Mouse (Mus musculus) neural tube, embryonic 11.5 days (tissue): Measurements from ENCODE around the gene Mtfp1. TPM values are rescaled to one million over a fixed set of nuclear protein-coding genes. Genes with fewer than 3 reads are reported as not detected.

Experiments
- ATAC-seq: fragments of 200-750 bp; cut with Nextera tagmentation; 2 replicates; pipeline ENCODE4 v1.8.0; 2017; ENCODE audit warnings: moderate number of reproducible peaks, mild to moderate bottlenecking, moderate TSS enrichment, moderate library complexity; ENCODE audit not compliant: insufficient read depth, low FRiP score, low TSS enrichment
- DNase-seq: peaks from one replicate; pipeline ENCODE4 v3.0.0-alpha.2; 2015; ENCODE audit warnings: low spot score
- H3K27ac ChIP-seq: fragments of 300-500 bp; sonication (generic); 2 replicates; pipeline ENCODE4 v1.5.1; 2014; ENCODE audit warnings: low read depth, mild to moderate bottlenecking, low read length
- H3K27me3 ChIP-seq: fragments of 300-500 bp; sonication (generic); 2 replicates; pipeline ENCODE4 v1.6.1; 2014; ENCODE audit warnings: mild to moderate bottlenecking, low read length, mixed read lengths; ENCODE audit not compliant: control insufficient read depth, insufficient read depth
- H3K36me3 ChIP-seq: fragments of 300-500 bp; sonication (generic); 2 replicates; pipeline ENCODE4 v1.6.1; 2014; ENCODE audit warnings: mild to moderate bottlenecking, low read length, moderate library complexity, mixed read lengths; ENCODE audit not compliant: control insufficient read depth, insufficient read depth
- H3K4me1 ChIP-seq: fragments of 300-500 bp; sonication (generic); 2 replicates; pipeline ENCODE4 v1.6.1; 2014; ENCODE audit warnings: low read length, mixed read lengths; ENCODE audit not compliant: control insufficient read depth, insufficient read depth
- H3K4me2 ChIP-seq: fragments of 300-500 bp; sonication (generic); 2 replicates; pipeline ENCODE4 v1.6.1; 2014; ENCODE audit warnings: low read depth, mild to moderate bottlenecking, moderate library complexity
- H3K4me3 ChIP-seq: fragments of 300-500 bp; sonication (generic); 2 replicates; pipeline ENCODE4 v1.5.1; 2014; ENCODE audit warnings: low read depth, low read length
- H3K9ac ChIP-seq: fragments of 300-500 bp; sonication (generic); 2 replicates; pipeline ENCODE4 v1.6.1; 2014; ENCODE audit warnings: mild to moderate bottlenecking, low read length
- H3K9me3 ChIP-seq: fragments of 300-500 bp; sonication (generic); 2 replicates; pipeline ENCODE4 v1.6.1; 2016; ENCODE audit warnings: low read length; ENCODE audit not compliant: control insufficient read depth
- WGBS: fragments of 180-500 bp; shearing (Covaris S2); extraction: QIAGEN DNeasy Blood & Tissue Kit; methylation state at CpG from one replicate; pipeline ENCODE4 v1.1.7; 2014; 5-methylcytosine and 5-hydroxymethylcytosine counted together
- polyA plus RNA-seq: library from polyadenylated mRNA; unstranded; fragments of >200 nt; fragmentation: Nextera tagmentation; extraction: Ambion mirVana; gene quantifications from 2 replicates; pipeline ENCODE4 v1.2.1, GENCODE M21; 2014

The Mtfp1 gene
- 5.9 and 6.7 TPM in 2 replicates for polyA plus RNA-seq

DNA sequence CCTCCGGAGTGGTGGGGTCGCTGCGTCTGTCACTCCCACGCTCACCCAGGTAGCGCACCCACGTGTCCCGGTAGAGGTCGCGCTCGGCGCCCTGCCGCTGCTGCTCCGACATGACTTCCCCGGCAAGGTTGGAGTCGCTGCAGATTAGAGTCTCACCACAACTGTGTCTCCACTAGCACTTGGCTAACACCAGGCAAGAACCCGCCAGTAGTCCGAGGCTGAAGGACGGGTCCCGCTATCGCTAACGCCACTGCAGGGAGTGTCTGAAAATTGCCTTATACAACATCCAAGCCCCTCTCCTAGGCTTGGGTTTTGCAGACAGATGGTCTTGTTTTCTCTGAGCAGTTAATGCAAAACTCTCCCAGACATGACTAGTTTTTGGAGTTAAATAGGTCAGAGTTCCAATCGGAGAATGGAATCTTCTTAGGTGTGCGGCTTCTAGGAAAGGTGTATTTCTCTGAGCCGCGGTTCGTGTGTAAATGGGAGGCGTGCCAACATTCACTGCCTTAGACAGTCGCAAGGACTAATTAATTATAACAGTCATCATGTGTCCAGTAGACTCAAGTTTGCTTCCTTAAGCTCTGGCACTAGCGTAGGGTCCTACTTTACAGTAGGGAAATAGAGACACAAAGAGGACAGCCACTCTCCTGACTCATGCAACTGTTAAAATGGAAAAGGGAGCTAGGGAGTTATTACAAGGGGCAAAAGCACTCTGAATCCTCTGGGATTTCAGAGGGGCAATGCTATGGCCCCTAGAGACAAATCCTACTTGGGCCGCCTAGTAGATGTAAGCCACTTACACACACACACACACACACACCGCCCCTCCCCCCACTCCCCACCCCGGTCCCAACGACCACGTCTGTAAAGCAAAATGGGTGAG is at the start of gene Mtfp1:
Gene Mtfp1 (minus strand): TSS at position 275 of the 883 bp plus-strand sequence.
- DNase-seq, result peak; percentile 65
- H3K4me3 ChIP-seq, result peak within 1 kb of the TSS; percentile 52
- H3K4me1 ChIP-seq, result peaks cover 13% of the 10 kb centered on the region
- no peak for ATAC-seq
- WGBS, result 9% methylated on average over 33 of the region's 34 CpGs
- peak within 1 kb of the TSS; percentile 85 for H3K4me2 ChIP-seq
- no peaks in the 10 kb centered on the region for H3K9me3 ChIP-seq
- peak within 1 kb of the TSS; percentile 42 for H3K9ac ChIP-seq
- peaks cover 2% of the 10 kb centered on the region; the same call in 1 of the 2 replicates for H3K36me3 ChIP-seq
- H3K27ac ChIP-seq, result peak within 1 kb of the TSS; percentile 51; the same call in 1 of the 2 replicates
- H3K27me3 ChIP-seq, result no peaks in the 10 kb centered on the region

DNA sequence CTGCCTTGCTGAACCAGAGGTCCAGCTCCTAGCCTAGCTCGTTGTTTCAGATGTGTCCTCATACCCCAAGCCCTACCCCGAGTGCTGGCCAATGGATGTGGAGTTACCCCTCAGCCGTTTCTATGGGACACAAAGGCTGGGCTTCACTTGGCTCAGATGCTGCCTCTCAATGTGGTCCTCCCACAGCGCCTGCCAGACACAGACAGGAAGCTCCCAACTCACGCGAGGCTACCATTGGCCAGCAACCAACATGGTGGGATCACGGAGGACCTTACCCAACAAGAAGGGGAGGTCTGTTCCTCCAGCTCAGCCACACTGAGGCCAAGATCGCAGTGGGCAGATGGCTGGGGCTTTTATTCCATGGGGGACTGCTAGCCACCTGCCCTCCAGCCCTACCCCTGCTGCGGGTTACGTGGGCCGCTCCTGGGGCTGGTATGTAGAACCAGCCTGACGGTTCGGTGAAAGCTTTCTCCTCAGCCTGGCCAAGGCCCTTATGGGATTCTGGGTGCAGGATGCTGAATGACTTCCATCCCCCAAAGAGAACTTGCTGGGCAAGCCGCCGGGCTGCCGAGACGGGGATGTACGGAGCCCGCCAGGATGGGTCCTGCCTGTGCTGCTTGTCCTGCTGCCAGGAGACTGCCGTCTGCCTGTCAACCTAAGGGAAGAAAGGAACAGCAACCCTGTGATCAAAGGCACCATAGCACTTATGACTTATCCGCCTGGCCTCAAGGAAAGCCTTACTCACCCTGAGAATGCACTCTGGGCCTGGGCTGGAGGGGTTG is 48.2 kb upstream of the Mtfp1 start:
- Histone ChIP-seq H3K27ac (no peak overlapping the region), H3K9me3 (no peaks in the 10 kb centered on the region), H3K9ac (no peak overlapping the region), H3K27me3 (no peaks in the 10 kb centered on the region), H3K4me1 (no peaks in the 10 kb centered on the region), H3K4me2 (no peak overlapping the region), H3K4me3 (no peak overlapping the region), H3K36me3 (peaks cover 9% of the 10 kb centered on the region)
- ATAC-seq (no peak), DNase-seq (no peak)
- WGBS, result 92% methylated on average over 21 of the region's 21 CpGs

DNA sequence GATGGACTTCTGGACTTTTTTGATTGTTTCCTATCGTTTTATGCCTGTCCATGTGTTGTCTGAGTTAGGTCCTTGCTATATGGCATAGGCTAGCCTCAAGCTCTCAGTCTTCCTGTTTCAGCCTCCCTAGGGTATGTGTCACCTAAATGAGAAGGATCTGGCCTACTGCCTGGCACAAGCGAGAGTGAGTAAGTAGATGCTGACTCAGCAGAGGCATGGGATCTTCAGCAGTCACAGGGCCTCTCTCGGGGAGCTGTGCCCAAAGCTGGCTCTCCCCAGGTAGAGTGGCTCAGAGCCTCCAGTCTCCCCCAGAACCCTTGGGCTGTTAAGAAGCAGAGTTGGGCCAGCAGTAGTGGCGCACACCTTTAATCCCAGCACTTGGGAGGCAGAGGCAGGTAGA is 47.1 kb upstream of the Mtfp1 start:
- ATAC-seq (no peak), DNase-seq (no peak)
- no peaks in the 10 kb centered on the region for H3K27me3 ChIP-seq
- H3K9ac ChIP-seq, result no peak overlapping the region
- no peaks in the 10 kb centered on the region for H3K4me1 ChIP-seq
- no peak overlapping the region for H3K4me3 ChIP-seq
- no peaks in the 10 kb centered on the region for H3K9me3 ChIP-seq
- H3K4me2 ChIP-seq, result no peak overlapping the region
- H3K27ac ChIP-seq, result no peak overlapping the region
- 88% methylated on average over 4 of the region's 4 CpGs for WGBS
- peaks cover 11% of the 10 kb centered on the region for H3K36me3 ChIP-seq

DNA sequence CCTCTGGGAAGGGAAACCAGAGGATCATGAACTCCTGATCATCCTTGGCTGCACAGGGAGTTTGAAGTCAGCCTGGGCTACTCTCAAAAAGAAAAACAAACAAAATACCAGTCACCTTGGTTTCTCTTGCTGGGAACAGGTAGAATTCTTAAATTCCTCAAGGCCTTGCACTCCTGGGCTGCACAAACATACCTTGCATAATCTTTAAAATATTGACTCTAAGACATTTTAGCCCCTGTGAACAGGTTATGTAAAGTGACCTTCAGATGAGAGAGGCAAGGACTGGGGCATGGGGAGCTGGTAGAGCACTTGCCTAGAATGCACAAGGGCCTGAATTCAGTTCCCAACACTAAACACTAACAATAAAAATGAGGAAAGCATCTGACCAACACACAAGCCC is 46.3 kb upstream of the Mtfp1 start:
- Histone ChIP-seq H3K9me3 (no peaks in the 10 kb centered on the region), H3K27me3 (no peaks in the 10 kb centered on the region), H3K4me3 (no peak overlapping the region), H3K36me3 (peaks cover 11% of the 10 kb centered on the region), H3K27ac (no peak overlapping the region), H3K9ac (no peak overlapping the region), H3K4me2 (no peak overlapping the region), H3K4me1 (peaks cover under 1% of the 10 kb centered on the region; the same call in 1 of the 2 replicates)
- no peak for ATAC-seq
- DNase-seq, result no peak

DNA sequence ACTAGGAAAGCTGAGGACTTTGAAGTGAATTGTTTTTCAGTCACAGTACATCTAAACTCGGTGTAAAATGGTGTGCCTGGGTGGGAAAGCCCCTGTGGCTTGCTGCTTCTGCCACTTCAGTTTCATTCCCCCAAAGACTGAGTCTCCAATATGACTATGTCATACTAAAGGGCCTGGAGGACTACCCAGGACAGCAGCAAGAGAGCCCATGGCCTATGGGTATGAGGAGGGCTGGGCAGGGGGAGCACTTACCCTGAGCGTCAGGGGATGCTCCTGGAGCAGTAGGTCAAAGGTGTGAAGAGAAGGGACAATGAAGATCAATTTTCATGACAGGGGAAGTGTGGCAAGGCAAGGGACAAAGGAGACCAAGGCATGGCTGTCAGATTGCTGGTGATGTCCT is 43.7 kb upstream of the Mtfp1 start:
- H3K27me3 ChIP-seq, result no peaks in the 10 kb centered on the region
- H3K4me3 ChIP-seq, result no peak overlapping the region
- peaks cover 10% of the 10 kb centered on the region for H3K36me3 ChIP-seq
- 0 out of 2 replicates have a peak overlapping the region, but pooled peaks have one; percentile 10 for H3K9ac ChIP-seq
- peaks cover 6% of the 10 kb centered on the region; the same call in 1 of the 2 replicates for H3K4me1 ChIP-seq
- ATAC-seq (no peak), DNase-seq (no peak)
- no peak overlapping the region for H3K4me2 ChIP-seq
- 44% methylated on average over 2 of the region's 2 CpGs for WGBS
- H3K27ac ChIP-seq, result no peak overlapping the region
- H3K9me3 ChIP-seq, result no peaks in the 10 kb centered on the region

DNA sequence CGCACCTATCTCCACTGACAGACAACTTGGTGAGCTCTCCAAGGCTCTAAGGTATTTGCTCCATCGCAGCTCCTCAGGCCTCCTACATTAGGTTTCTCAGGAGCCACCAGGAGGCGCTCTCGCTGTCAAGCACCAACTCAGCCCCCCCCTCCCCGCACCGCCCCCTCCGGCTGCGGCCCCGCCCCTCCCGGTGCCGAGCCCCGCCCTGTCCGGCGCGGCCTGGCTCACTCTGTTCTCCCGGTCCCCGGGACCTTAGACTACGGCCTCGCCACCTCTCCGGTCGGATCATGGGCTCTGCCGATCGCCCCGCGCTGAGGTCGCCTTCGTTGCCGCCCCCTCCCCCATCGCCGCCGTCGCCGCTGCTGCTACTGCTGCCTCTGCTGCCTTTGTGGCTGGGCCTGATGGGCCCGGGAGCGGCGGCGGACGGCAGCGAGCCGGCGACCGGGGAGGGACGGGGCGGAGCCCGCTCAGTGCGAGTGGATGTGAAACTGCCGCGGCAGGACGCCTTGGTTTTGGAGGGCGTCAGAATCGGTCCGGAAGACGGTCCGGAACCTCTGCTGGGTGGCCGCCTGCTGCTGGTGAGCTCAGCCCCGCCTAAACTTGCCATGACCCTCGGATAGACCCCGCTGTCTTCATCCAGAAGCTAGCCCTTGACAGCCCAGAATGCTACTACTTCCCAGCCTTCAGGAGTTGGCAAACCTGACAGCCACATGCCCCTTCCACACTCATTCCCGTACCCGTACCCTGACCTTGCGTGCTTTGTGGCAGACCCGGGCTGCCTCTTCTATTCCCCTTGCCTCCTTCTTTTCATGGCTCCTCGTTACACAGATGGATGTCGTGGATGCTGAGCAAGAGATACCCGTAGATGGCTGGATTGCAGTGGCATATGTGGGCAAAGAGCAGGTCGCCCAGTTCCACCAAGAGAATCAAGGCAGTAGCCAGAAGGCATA is 40.0 kb upstream of the Mtfp1 start, which contains the start of gene Rnf215:
Gene Rnf215 (plus strand): TSS at position 217 of the 950 bp plus-strand sequence.
- ATAC-seq (peak; percentile 88), DNase-seq (peak; percentile 91)
- peaks cover 6% of the 10 kb centered on the region; the same call in 1 of the 2 replicates for H3K4me1 ChIP-seq
- WGBS, result 3% methylated on average over 64 of the region's 66 CpGs
- peak within 1 kb of the TSS; percentile 64 for H3K4me2 ChIP-seq
- peak within 1 kb of the TSS; percentile 65 for H3K4me3 ChIP-seq
- H3K36me3 ChIP-seq, result peaks cover 2% of the 10 kb centered on the region; the same call in 1 of the 2 replicates
- H3K27me3 ChIP-seq, result no peaks in the 10 kb centered on the region
- H3K9me3 ChIP-seq, result no peaks in the 10 kb centered on the region
- peak within 1 kb of the TSS; percentile 17; the same call in 1 of the 2 replicates for H3K27ac ChIP-seq
- H3K9ac ChIP-seq, result peak within 1 kb of the TSS; percentile 83

DNA sequence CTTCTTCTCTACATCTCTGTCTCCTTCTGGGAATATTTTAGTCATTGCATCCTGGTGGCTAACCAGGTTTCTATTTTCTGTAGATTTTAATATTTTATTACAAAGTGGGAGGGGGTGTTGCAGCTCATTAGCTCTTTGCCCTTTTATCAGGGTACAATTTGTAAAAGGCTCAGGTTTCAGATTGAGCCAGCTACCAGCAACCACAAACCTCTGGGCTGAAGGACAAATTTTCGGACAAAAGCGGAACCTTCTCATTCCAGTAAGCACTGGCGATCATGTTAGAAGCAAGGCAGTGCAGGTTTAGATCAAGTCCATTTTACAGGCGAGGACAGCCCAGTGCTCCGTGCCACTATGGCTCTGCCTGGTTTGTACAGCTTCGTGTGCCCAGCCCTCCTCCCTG is 39.2 kb upstream of the Mtfp1 start:
- H3K4me1 ChIP-seq, result peaks cover 6% of the 10 kb centered on the region; the same call in 1 of the 2 replicates
- no peaks in the 10 kb centered on the region for H3K27me3 ChIP-seq
- no peak for DNase-seq
- no peak overlapping the region for H3K4me2 ChIP-seq
- H3K27ac ChIP-seq, result no peak overlapping the region
- no peak overlapping the region for H3K4me3 ChIP-seq
- H3K36me3 ChIP-seq, result peaks cover 2% of the 10 kb centered on the region; the same call in 1 of the 2 replicates
- no peaks in the 10 kb centered on the region for H3K9me3 ChIP-seq
- 66% methylated on average over 6 of the region's 6 CpGs for WGBS
- H3K9ac ChIP-seq, result no peak overlapping the region
- peak; percentile 14; the same call in 1 of the 2 replicates for ATAC-seq

DNA sequence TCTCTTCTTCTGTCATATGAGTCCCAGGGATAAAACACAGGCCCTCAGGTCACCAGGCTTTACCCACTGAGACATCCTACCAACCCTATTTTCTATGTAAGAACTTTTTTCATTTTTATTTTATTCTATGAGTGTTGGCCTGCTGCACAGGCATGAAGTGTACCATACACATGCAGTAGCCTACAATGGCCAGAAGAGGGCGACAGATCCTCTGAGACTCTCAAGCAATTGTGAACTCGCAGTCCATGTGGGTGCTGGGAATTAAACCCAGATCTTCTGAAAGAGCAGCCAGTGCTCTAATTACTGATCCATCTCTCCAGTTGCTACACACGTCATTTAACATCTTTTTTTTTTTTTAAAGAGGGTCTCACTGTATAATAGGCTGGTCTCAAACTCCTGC is 38.2 kb upstream of the Mtfp1 start:
- Histone ChIP-seq H3K9ac (no peak overlapping the region), H3K36me3 (peaks cover 2% of the 10 kb centered on the region; the same call in 1 of the 2 replicates), H3K27me3 (no peaks in the 10 kb centered on the region), H3K27ac (no peak overlapping the region), H3K4me2 (no peak overlapping the region), H3K4me3 (no peak overlapping the region), H3K4me1 (peaks cover 6% of the 10 kb centered on the region; the same call in 1 of the 2 replicates), H3K9me3 (no peaks in the 10 kb centered on the region)
- no peak for ATAC-seq
- WGBS, result 54% methylated on average over 3 of the region's 3 CpGs
- no peak for DNase-seq
